Mouse (Mus musculus): ENCODE measurements around the gene Frmpd2. TPM values are rescaled to one million over a fixed set of nuclear protein-coding genes. Genes with fewer than 3 reads are reported as not detected.

Frmpd2 gene
- polyA plus RNA-seq, 1 experiment: not detected

DNA sequence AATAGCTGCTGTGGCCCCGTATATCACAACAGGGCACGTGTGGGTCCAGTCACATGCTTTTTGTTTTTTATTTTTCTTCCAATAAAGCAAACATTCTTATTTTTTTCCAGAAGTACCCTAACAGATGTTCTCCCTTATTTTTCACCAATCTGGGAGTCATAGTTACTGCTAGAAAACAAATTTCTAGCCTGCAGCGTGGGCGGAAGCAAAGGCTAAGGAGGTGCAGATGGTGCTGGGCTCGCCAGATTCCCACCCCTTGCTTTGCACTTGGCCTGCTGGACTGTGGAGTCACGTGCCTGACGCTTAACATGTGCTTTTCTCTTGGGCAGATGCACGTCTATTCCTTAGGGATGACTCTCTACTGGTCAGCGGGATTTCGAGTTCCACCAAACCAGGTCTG, 29.1 kb downstream of the Frmpd2 start:
- no peak overlapping the region for H3K27ac ChIP-seq (ENCODE audit: insufficient read depth, low read depth, low read length)
- TF ChIP-seq CTCF (IDR thresholded peaks at IDR 0.05; ENCODE audit: low read depth, low read length): no peak
- TF ChIP-seq POLR2A (IDR thresholded peaks at IDR 0.05; ENCODE audit: borderline replicate concordance, low read depth, low read length): no peak
- no peaks in the 10 kb centered on the region for H3K4me1 ChIP-seq (ENCODE audit: control insufficient read depth, insufficient read depth, low read length)
- H3K4me3 ChIP-seq (ENCODE audit: insufficient read depth, low read length): no peak overlapping the region

- Histone ChIP-seq H3K4me3 (ENCODE audit: insufficient read depth, low read length) (no peak overlapping the region), H3K27ac (ENCODE audit: insufficient read depth, low read depth, low read length) (no peak overlapping the region), H3K4me1 (ENCODE audit: control insufficient read depth, insufficient read depth, low read length) (no peaks in the 10 kb centered on the region)
- TF ChIP-seq POLR2A (IDR thresholded peaks at IDR 0.05; ENCODE audit: borderline replicate concordance, low read depth, low read length) (no peak), CTCF (IDR thresholded peaks at IDR 0.05; ENCODE audit: low read depth, low read length) (no peak)
Measured at GRCm38 (mm10) chr14:33503311-33503710, 31.8 kb downstream of the Frmpd2 start.

DNA sequence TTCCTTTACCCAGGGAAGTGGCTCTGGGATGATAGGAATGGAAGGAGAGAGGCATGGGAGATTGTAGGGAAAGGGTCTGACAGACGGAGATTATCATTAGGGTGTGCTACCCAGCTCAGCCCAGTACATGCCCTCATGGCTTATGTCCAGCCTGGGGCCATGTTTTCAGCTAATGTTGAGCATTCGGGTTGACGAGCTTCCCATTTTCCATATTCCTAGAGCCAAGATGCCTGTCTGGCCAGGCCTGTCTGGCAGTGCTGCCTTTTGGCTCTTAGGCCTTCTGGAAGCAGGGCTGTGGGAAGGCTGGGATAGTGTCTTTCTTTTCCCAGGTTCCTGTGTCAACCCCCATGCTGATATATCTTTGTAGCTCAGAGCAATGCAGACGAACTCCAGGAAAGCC, 35.2 kb downstream of the Frmpd2 start:
- H3K4me3 ChIP-seq (ENCODE audit: insufficient read depth, low read length): no peak overlapping the region
- TF ChIP-seq CTCF (IDR thresholded peaks at IDR 0.05; ENCODE audit: low read depth, low read length): no peak
- TF ChIP-seq POLR2A (IDR thresholded peaks at IDR 0.05; ENCODE audit: borderline replicate concordance, low read depth, low read length): no peak

DNA sequence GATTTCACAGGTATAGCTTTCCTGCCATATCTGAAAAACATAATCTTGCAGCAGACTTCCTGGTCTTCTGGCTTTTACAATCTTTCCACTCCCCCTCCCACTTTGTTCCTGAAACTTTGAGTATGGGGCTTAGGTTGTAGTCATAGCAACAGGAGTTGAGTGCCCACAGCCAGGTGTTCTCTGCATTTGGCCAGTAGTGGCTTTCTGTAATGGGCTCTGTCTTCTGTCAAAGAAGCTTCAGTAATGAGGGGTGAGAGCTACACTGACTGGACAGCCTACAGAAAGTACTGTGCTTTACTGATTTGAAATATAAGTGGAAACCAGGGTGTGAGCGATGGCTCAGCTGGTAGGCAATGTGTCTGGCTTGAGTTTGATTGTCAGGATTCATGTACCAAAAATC, 37.2 kb downstream of the Frmpd2 start:
- TF ChIP-seq CTCF (IDR thresholded peaks at IDR 0.05; ENCODE audit: low read depth, low read length): no peak
- Histone ChIP-seq H3K4me1 (ENCODE audit: control insufficient read depth, insufficient read depth, low read length) (no peaks in the 10 kb centered on the region), H3K27ac (ENCODE audit: insufficient read depth, low read depth, low read length) (no peak overlapping the region), H3K4me3 (ENCODE audit: insufficient read depth, low read length) (no peak overlapping the region)

More for the DNA sequence above, 35.2 kb downstream of the Frmpd2 start:
- Histone ChIP-seq H3K4me1 (ENCODE audit: control insufficient read depth, insufficient read depth, low read length) (no peaks in the 10 kb centered on the region), H3K27ac (ENCODE audit: insufficient read depth, low read depth, low read length) (no peak overlapping the region)

- TF ChIP-seq POLR2A (IDR thresholded peaks at IDR 0.05; ENCODE audit: borderline replicate concordance, low read depth, low read length): no peak
- no peak for TF ChIP-seq CTCF (IDR thresholded peaks at IDR 0.05; ENCODE audit: low read depth, low read length)
- Histone ChIP-seq H3K4me3 (ENCODE audit: insufficient read depth, low read length) (no peak overlapping the region), H3K4me1 (ENCODE audit: control insufficient read depth, insufficient read depth, low read length) (no peaks in the 10 kb centered on the region), H3K27ac (ENCODE audit: insufficient read depth, low read depth, low read length) (no peak overlapping the region)
Measured at GRCm38 (mm10) chr14:33513877-33514276, 42.4 kb downstream of the Frmpd2 start.

GRCm38 (mm10) chr14:33514756-33515285, 43.3 kb downstream of the Frmpd2 start:
- Histone ChIP-seq H3K4me3 (ENCODE audit: insufficient read depth, low read length) (no peak overlapping the region), H3K27ac (ENCODE audit: insufficient read depth, low read depth, low read length) (no peak overlapping the region), H3K4me1 (ENCODE audit: control insufficient read depth, insufficient read depth, low read length) (no peaks in the 10 kb centered on the region)
- TF ChIP-seq POLR2A (IDR thresholded peaks at IDR 0.05; ENCODE audit: borderline replicate concordance, low read depth, low read length): no peak
- TF ChIP-seq CTCF (IDR thresholded peaks at IDR 0.05; ENCODE audit: low read depth, low read length): no peak

DNA sequence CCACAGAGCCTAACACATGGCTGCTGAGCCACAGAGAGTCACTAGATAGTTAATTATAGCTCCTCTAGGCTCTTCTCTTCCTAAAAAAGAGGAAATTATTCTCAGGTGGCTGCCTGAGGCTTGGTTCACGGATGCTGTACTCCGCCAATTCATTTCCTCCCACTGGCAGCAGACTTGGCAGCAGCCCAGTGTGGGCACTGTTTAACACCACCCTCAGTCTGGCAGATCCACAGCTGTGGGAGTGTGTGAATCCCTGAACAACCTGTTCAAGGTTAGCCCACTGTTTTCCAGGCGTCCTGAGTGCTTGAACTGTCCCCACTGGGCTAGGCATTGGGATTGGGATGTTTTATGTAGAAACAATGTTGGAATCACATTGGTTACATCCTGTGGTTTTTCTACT, 50.0 kb downstream of the Frmpd2 start:
- Histone ChIP-seq H3K4me1 (ENCODE audit: control insufficient read depth, insufficient read depth, low read length) (no peaks in the 10 kb centered on the region), H3K4me3 (ENCODE audit: insufficient read depth, low read length) (no peak overlapping the region), H3K27ac (ENCODE audit: insufficient read depth, low read depth, low read length) (no peak overlapping the region)
- TF ChIP-seq CTCF (IDR thresholded peaks at IDR 0.05; ENCODE audit: low read depth, low read length): no peak
- no peak for TF ChIP-seq POLR2A (IDR thresholded peaks at IDR 0.05; ENCODE audit: borderline replicate concordance, low read depth, low read length)

DNA sequence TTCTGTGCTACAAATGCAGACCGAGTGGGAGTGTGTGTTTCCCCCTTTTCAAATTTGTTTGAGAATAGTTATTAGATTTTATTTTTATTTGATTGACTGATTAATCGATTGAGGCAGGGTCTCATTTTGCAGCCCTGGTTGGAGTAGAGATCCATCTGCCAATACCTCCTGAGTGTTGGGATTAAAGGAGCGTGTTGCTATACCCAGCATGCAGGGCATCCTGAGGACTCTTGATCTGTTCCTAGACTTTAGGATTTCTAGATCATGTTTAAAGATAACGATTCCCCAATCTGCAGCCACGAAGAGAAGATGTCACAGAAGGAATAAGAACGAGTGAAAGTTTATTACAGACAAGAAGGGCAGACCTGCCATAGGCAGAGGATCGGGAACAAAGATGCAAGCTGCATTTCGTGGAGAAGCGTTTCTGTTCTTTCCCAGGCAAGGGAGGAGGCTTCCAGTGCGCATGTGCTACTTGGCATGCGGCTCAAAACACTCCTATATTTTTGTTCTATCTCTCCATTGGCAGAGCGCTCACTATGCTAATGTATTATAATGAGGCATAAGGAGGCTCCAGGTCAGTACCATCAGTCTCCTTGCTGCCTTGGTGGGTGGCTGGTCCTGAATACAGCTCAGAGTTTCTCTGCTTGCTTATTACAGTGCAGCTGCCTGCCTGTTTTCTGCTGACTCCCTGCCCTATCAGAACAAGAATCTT, 53.9 kb downstream of the Frmpd2 start:
- H3K27ac ChIP-seq (ENCODE audit: insufficient read depth, low read depth, low read length): no peak overlapping the region
- no peak overlapping the region for H3K4me3 ChIP-seq (ENCODE audit: insufficient read depth, low read length)
- TF ChIP-seq CTCF (IDR thresholded peaks at IDR 0.05; ENCODE audit: low read depth, low read length) (no peak), POLR2A (IDR thresholded peaks at IDR 0.05; ENCODE audit: borderline replicate concordance, low read depth, low read length) (no peak)
- no peaks in the 10 kb centered on the region for H3K4me1 ChIP-seq (ENCODE audit: control insufficient read depth, insufficient read depth, low read length)

GRCm38 (mm10) chr14:33526621-33527020, 55.1 kb downstream of the Frmpd2 start:
- TF ChIP-seq CTCF (IDR thresholded peaks at IDR 0.05; ENCODE audit: low read depth, low read length): no peak
- no peak for TF ChIP-seq POLR2A (IDR thresholded peaks at IDR 0.05; ENCODE audit: borderline replicate concordance, low read depth, low read length)
- no peak overlapping the region for H3K4me3 ChIP-seq (ENCODE audit: insufficient read depth, low read length)
- no peaks in the 10 kb centered on the region for H3K4me1 ChIP-seq (ENCODE audit: control insufficient read depth, insufficient read depth, low read length)
- no peak overlapping the region for H3K27ac ChIP-seq (ENCODE audit: insufficient read depth, low read depth, low read length)

GRCm38 (mm10) chr14:33527938-33528337, 56.4 kb downstream of the Frmpd2 start:
- Histone ChIP-seq H3K27ac (ENCODE audit: insufficient read depth, low read depth, low read length) (no peak overlapping the region), H3K4me1 (ENCODE audit: control insufficient read depth, insufficient read depth, low read length) (no peaks in the 10 kb centered on the region), H3K4me3 (ENCODE audit: insufficient read depth, low read length) (no peak overlapping the region)
- TF ChIP-seq CTCF (IDR thresholded peaks at IDR 0.05; ENCODE audit: low read depth, low read length) (no peak), POLR2A (IDR thresholded peaks at IDR 0.05; ENCODE audit: borderline replicate concordance, low read depth, low read length) (no peak)
